Mouse (Mus musculus) lung, embryonic 15.5 days (tissue): ENCODE measurements around the gene Gsdme. TPM values are rescaled to one million over a fixed set of nuclear protein-coding genes. Genes with fewer than 3 reads are reported as not detected.

Experiments used
- ATAC-seq: fragments of 200-750 bp; cut with Nextera tagmentation; 2 replicates; pipeline ENCODE4 v1.8.0; 2017; ENCODE audit warnings: moderate number of reproducible peaks, borderline replicate concordance; ENCODE audit not compliant: low FRiP score, low TSS enrichment; ENCODE audit errors: extremely low read depth
- H3K27ac ChIP-seq: fragments of 300-500 bp; sonication (generic); 2 replicates; pipeline ENCODE4 v1.5.1; 2015; ENCODE audit warnings: moderate library complexity, mild to moderate bottlenecking, inconsistent platforms
- H3K27me3 ChIP-seq: fragments of 300-500 bp; sonication (generic); 2 replicates; pipeline ENCODE4 v1.6.1; 2015; ENCODE audit warnings: inconsistent platforms
- H3K36me3 ChIP-seq: fragments of 300-500 bp; sonication (generic); 2 replicates; pipeline ENCODE4 v1.6.1; 2015; ENCODE audit warnings: inconsistent platforms
- H3K4me1 ChIP-seq: fragments of 300-500 bp; sonication (generic); 2 replicates; pipeline ENCODE4 v1.6.1; 2015; ENCODE audit warnings: inconsistent platforms
- H3K4me2 ChIP-seq: fragments of 300-500 bp; sonication (generic); 2 replicates; pipeline ENCODE4 v1.6.1; 2015; ENCODE audit warnings: inconsistent platforms, mild to moderate bottlenecking, moderate library complexity
- H3K4me3 ChIP-seq: fragments of 300-500 bp; sonication (generic); 2 replicates; pipeline ENCODE4 v1.5.1; 2015; ENCODE audit warnings: mild to moderate bottlenecking, inconsistent platforms
- H3K9ac ChIP-seq: fragments of 300-500 bp; sonication (generic); 2 replicates; pipeline ENCODE4 v1.6.1; 2015; ENCODE audit warnings: inconsistent platforms
- H3K9me3 ChIP-seq: fragments of 300-500 bp; sonication (generic); 2 replicates; pipeline ENCODE4 v1.6.1; 2016; ENCODE audit warnings: inconsistent platforms
- WGBS: fragments of 180-500 bp; shearing (Covaris S2); methylation state at CpG from one replicate; pipeline ENCODE4 v1.1.7; 2015; 5-methylcytosine and 5-hydroxymethylcytosine counted together
- polyA plus RNA-seq: library from polyadenylated mRNA; unstranded; fragments of >200 nt; fragmentation: Nextera tagmentation; extraction: Ambion mirVana; gene quantifications from 2 replicates; pipeline ENCODE4 v1.2.1, GENCODE M21; 2015

The Gsdme gene
- 34.4 and 36.0 TPM in 2 replicates for polyA plus RNA-seq

DNA sequence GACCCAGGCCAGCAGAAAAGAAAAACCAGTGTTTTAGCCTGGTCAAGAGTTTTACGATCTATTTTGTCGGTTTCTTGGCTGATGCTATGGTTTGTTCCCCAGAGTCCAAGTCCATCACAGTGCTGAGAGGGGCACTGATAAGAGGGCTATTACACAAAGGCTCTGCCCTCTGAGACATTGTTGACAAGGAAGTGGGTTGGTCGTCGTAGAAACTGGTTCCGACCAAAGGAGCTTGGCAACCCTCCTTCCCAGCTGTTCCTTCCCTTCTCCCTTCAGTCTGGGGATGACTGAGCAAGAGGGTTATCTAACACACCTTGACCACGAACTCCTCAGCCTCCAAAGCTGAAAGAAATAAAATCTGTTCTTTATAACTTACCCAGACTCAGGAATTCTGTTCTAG lies at the start of gene Gsdme:
Gene Gsdme, minus strand, starts transcription at position 193 of the 400 bp plus-strand sequence.
- Histone ChIP-seq H3K4me3 (no peak within 1 kb of the TSS), H3K27me3 (no peaks in the 10 kb centered on the region), H3K9me3 (no peaks in the 10 kb centered on the region), H3K36me3 (no peaks in the 10 kb centered on the region), H3K4me2 (no peak within 1 kb of the TSS), H3K4me1 (0 out of 2 replicates have a peak, but pooled peaks cover 6% of the 10 kb centered on the region), H3K9ac (no peak within 1 kb of the TSS), H3K27ac (no peak within 1 kb of the TSS)
- WGBS = 56% methylated on average over 6 of the region's 6 CpGs
- ATAC-seq = no peak

DNA sequence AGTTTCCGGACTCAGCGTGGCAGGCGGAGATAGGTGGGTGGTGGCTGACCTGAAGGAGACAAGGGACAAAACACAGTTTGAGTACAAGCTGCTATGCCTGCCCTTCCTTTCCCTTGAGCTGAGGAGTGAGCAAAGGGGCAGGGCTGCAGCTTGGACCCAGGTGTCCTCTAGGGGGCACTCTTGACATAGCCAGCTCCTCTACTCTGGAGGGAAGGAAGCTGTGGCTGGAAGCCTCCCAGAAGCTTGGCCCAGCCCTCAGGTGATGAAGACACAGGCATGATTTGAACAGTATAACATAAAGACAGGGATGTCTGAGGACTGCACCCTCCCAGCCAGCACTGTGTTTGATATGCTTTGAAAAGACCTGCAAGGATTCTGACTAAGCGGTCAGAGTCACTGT lies 49.0 kb upstream of the Gsdme start:
- no peaks in the 10 kb centered on the region for H3K9me3 ChIP-seq
- no peaks in the 10 kb centered on the region for H3K27me3 ChIP-seq
- 36% methylated on average over 4 of the region's 4 CpGs for whole genome bisulfite sequencing
- no peak overlapping the region for H3K4me2 ChIP-seq
- H3K4me3 ChIP-seq = no peak overlapping the region
- ATAC-seq = peak; percentile 55; the same call in 1 of the 2 replicates
- H3K36me3 ChIP-seq = no peaks in the 10 kb centered on the region
- H3K4me1 ChIP-seq = no peaks in the 10 kb centered on the region
- H3K27ac ChIP-seq = no peak overlapping the region
- H3K9ac ChIP-seq = no peak overlapping the region

DNA sequence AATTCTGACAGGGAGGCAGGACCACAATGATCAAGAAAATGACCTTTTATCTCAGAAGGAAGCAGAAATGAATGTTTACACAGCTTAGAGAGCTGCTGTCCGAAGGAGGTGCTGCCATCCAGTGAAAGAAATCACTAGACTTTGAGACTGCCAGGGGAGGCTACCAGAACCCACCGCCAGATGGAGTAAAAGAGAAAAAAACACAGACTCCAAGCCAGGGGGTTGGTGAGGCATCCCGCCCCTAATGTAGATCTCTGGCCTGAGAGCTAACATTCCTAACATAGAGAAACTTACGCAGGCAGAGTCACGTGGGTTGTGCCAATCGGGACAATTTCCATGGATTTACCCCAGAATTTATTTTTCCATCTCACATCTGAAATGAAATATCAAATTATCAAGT lies 45.4 kb upstream of the Gsdme start:
- Histone ChIP-seq H3K27me3 (no peaks in the 10 kb centered on the region), H3K9me3 (no peaks in the 10 kb centered on the region), H3K4me2 (no peak overlapping the region), H3K9ac (no peak overlapping the region), H3K4me3 (no peak overlapping the region), H3K4me1 (no peaks in the 10 kb centered on the region), H3K36me3 (no peaks in the 10 kb centered on the region), H3K27ac (no peak overlapping the region)
- 19% methylated on average over 6 of the region's 6 CpGs for WGBS
- peak; percentile 52; the same call in 1 of the 2 replicates for ATAC-seq

DNA sequence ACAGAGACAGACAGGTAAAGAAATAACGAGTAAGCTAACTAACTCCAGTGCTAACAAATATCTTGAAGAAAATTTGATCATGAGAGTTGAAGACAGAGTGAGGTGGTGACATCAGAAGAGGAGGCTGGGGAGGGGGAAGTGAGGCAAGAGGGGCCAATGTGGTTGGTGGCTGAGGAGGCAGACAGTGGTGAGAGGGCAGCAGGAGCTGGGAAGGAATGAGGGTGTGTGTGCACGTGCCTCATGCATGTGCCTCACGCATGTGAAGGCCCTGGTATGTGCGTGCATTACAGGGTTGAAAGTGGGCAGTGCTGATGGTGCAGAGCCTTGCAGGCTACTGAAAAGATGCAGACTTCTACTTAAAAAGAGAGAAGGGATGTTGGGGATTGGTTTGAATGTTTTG lies 43.0 kb upstream of the Gsdme start:
- ATAC-seq = no peak
- Histone ChIP-seq H3K4me1 (no peaks in the 10 kb centered on the region), H3K9me3 (no peaks in the 10 kb centered on the region), H3K27me3 (no peaks in the 10 kb centered on the region), H3K9ac (no peak overlapping the region), H3K4me3 (no peak overlapping the region), H3K27ac (no peak overlapping the region), H3K4me2 (no peak overlapping the region), H3K36me3 (no peaks in the 10 kb centered on the region)
- WGBS = 68% methylated on average over 4 of the region's 4 CpGs

DNA sequence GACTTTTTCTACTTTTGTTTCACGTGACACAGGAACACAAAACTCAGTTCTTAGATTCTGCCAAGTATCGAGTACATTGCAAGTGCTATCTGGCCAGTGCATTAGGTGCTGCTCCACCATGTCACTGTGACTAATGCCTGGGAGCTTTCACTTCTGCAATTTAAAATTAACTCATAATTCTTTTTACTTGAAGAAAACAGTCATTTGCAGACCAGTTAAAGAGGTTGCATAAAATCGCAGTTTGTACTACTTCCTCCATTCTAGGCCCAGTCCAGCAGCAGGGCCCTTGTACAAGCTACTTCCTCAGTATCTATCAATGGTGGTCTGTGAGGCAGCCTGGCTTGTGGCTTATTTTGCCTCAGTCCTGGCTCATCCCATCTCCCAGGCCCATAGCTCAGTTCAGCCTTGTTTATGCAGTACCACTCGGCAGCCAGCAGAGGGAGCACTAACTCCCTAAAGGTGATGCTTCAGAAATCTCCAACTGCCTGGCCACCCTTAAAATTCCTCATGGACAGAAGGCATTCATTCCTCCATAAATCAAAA lies 41.4 kb upstream of the Gsdme start:
- Histone ChIP-seq H3K4me2 (no peak overlapping the region), H3K36me3 (no peaks in the 10 kb centered on the region)
- 65% methylated on average over 4 of the region's 4 CpGs for WGBS

DNA sequence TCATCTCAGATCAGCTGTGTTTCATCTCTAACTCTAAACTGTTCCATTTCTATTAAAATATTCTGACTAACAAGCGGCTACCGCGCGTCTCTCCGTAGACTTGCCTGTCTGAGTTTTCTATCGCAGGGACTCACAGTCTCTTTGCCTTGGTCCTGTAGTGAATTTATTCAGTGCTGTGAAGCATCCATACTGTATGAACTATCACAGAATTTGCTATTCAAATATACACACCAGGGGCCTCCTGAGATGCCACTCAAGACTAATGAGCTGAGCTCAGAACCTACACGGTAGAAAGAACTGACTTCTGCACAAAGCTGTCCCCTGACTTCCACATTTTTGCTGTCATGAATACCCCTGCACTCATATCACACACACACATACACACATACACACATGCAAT lies 37.5 kb upstream of the Gsdme start:
- no peak overlapping the region for H3K9ac ChIP-seq
- H3K27ac ChIP-seq = no peak overlapping the region
- no peaks in the 10 kb centered on the region for H3K4me1 ChIP-seq
- 84% methylated on average over 7 of the region's 7 CpGs for WGBS
- H3K36me3 ChIP-seq = no peaks in the 10 kb centered on the region
- no peaks in the 10 kb centered on the region for H3K27me3 ChIP-seq
- no peak overlapping the region for H3K4me3 ChIP-seq
- ATAC-seq = no peak
- H3K9me3 ChIP-seq = no peaks in the 10 kb centered on the region
- H3K4me2 ChIP-seq = no peak overlapping the region

More for the DNA sequence above, 41.4 kb upstream of the Gsdme start:
- Histone ChIP-seq H3K9me3 (no peaks in the 10 kb centered on the region), H3K27ac (no peak overlapping the region), H3K27me3 (no peaks in the 10 kb centered on the region), H3K9ac (no peak overlapping the region), H3K4me1 (no peaks in the 10 kb centered on the region), H3K4me3 (no peak overlapping the region)
- no peak for ATAC-seq

DNA sequence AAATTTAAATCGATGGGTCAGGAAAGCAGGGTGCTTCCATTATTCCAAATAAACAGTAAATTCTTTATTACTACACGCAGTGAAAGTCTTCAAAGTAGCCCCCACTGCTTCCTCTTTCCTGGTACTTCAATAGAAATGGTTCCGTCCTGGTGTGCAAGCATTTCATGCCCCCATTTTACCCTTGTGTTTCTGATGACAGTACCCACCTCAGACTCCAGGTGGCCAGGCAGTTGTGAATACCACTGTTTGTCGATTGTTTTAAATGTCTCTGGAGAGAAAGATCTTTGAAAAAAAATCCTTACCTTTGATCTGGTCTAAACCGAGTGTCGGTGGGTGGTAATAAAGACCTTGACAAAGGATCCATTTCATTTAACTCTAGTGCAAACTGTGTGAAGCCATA lies 37.0 kb upstream of the Gsdme start:
- Histone ChIP-seq H3K36me3 (no peaks in the 10 kb centered on the region), H3K9me3 (no peaks in the 10 kb centered on the region), H3K27ac (no peak overlapping the region), H3K4me2 (no peak overlapping the region), H3K27me3 (no peaks in the 10 kb centered on the region), H3K4me3 (no peak overlapping the region), H3K4me1 (no peaks in the 10 kb centered on the region), H3K9ac (no peak overlapping the region)
- WGBS = 73% methylated on average over 6 of the region's 6 CpGs
- no peak for ATAC-seq

DNA sequence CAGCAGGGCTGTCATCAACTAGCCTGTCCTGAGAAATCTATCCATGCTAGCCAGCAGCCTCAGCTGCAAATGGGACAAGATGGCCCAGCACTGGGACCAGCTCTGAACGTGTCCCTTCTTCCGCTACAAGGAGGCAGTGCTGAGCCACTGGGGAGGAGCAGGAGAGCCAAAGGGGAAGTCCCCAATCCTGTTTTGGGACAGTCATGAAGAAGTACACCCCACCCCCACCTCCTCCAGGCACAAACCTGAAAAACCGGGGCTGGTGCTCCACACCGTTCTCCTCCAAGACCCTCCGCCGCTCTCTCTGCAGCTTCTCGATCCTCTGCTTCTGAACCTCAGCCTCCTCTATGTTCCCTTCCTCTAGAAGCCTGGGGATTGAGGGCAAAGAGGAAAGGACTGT lies 35.4 kb upstream of the Gsdme start:
- WGBS = 74% methylated on average over 7 of the region's 7 CpGs
- no peaks in the 10 kb centered on the region for H3K9me3 ChIP-seq
- no peaks in the 10 kb centered on the region for H3K4me1 ChIP-seq
- no peak overlapping the region for H3K4me2 ChIP-seq
- H3K27ac ChIP-seq = no peak overlapping the region
- H3K36me3 ChIP-seq = no peaks in the 10 kb centered on the region
- ATAC-seq = no peak
- no peak overlapping the region for H3K4me3 ChIP-seq
- H3K9ac ChIP-seq = no peak overlapping the region
- no peaks in the 10 kb centered on the region for H3K27me3 ChIP-seq

DNA sequence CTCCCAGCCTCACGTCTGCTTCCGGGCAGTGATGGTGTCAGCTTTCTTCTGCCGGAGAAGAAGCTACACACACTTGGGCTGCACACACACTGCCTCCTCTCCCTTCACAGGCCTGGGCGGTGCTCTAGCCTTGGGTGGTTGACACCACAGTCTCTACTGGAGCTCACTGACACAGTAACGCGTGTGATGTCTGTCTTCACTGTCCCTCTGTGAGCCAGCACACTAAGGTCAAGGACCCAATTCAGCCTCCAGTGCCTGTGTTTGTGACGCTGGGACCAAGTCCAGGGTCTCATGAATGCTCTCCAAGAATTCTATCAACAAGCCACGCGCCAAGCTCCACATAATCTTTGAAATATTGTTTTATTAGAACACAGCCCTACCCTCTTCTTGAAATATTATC lies 34.0 kb upstream of the Gsdme start:
- Histone ChIP-seq H3K27ac (no peak overlapping the region), H3K9me3 (no peaks in the 10 kb centered on the region), H3K9ac (no peak overlapping the region), H3K4me3 (no peak overlapping the region), H3K27me3 (no peaks in the 10 kb centered on the region), H3K4me2 (no peak overlapping the region), H3K36me3 (no peaks in the 10 kb centered on the region), H3K4me1 (no peaks in the 10 kb centered on the region)
- ATAC-seq = no peak
- WGBS = 83% methylated on average over 9 of the region's 9 CpGs

DNA sequence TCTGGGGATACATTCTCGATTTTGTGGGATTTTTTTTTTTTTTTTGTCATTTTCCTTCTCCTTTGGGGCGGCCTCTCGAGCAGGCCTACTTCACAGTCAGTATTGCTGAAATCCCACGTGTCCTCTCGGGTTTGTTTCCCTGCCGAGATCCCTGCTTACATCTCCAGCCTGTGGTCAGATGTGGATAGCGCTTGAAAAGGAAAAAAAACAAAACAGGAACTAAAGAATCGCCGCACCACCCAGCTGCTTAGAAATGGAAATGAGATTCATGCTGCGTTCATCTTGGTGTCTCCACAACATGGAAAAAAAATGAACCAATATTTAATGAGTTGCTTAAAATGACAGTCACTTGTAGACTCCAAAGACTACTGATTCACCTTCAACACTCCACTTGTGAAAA lies 31.5 kb upstream of the Gsdme start:
- no peak for ATAC-seq
- H3K4me3 ChIP-seq = no peak overlapping the region
- no peaks in the 10 kb centered on the region for H3K27me3 ChIP-seq
- H3K9ac ChIP-seq = no peak overlapping the region
- H3K4me1 ChIP-seq = no peaks in the 10 kb centered on the region
- WGBS = 78% methylated on average over 10 of the region's 10 CpGs
- no peak overlapping the region for H3K27ac ChIP-seq
- H3K9me3 ChIP-seq = no peaks in the 10 kb centered on the region
- H3K4me2 ChIP-seq = no peak overlapping the region
- no peaks in the 10 kb centered on the region for H3K36me3 ChIP-seq

DNA sequence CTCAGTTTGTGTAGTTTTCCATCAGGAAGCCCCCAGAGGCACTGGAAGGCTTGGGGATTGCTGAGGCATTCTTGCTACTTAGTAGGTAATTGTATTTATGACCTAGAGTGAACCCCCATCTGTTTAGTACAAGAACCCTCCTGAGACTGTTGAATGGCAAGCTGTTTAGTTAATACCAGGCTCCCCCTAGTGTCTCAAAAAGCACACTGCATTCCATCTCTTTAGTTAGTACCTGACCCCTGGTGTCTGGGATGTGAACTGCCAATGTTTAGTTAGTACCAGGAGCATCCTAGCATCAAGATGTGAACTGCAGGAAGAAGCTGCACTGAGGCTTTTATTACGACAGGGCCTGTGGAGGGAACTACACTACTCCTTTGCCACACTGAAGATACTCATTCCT lies 30.5 kb upstream of the Gsdme start:
- WGBS = 17% methylated on average over 1 of the region's 1 CpGs
- no peak for ATAC-seq

DNA sequence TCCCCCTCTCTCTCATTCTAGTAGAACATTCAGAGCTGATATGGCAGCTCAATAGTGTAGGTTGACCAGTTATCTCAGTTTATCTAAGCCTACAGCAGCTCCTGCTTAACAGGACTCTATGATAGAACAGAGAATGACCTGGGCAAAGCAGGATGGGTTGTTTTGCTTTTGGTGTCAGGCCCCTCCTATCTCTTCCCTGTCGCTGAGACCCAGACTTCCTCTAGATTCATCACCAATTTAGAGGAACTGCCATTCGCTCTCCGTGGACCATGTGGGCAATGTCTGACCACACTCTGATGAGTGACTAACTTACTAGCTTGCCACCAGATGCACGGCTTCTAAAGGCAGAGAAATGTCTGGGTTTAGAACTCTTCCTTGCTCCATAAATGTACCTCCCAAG lies 28.0 kb upstream of the Gsdme start:
- no peaks in the 10 kb centered on the region for H3K36me3 ChIP-seq
- H3K4me1 ChIP-seq = no peaks in the 10 kb centered on the region
- no peak overlapping the region for H3K27ac ChIP-seq
- no peak overlapping the region for H3K4me3 ChIP-seq
- ATAC-seq = no peak
- H3K9ac ChIP-seq = no peak overlapping the region
- H3K9me3 ChIP-seq = no peaks in the 10 kb centered on the region
- no peaks in the 10 kb centered on the region for H3K27me3 ChIP-seq
- H3K4me2 ChIP-seq = no peak overlapping the region
- WGBS = 63% methylated on average over 4 of the region's 4 CpGs

More for the DNA sequence above, 30.5 kb upstream of the Gsdme start:
- Histone ChIP-seq H3K9me3 (no peaks in the 10 kb centered on the region), H3K4me2 (no peak overlapping the region), H3K4me1 (no peaks in the 10 kb centered on the region), H3K36me3 (no peaks in the 10 kb centered on the region), H3K9ac (no peak overlapping the region), H3K4me3 (no peak overlapping the region), H3K27me3 (no peaks in the 10 kb centered on the region), H3K27ac (no peak overlapping the region)

DNA sequence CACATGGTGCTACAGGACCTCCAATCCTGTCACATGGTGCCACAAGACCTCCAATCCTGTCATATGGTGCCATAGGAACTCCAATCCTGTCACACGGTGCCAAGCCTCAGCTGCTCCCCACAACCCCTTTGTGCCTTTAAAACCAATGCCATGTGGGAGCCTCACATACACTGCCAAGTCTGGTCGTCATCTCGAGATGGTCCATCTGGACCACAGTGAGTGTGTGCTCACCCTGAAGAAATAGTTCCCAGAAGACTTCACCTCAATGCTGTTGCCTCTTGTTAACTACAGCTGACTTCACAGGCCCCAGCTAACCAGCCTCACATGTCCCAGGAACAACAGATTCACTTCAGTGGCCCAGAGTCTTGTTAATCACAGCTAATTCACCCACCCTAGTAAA lies 23.2 kb upstream of the Gsdme start:
- Histone ChIP-seq H3K9ac (no peak overlapping the region), H3K4me3 (no peak overlapping the region), H3K27me3 (no peaks in the 10 kb centered on the region), H3K36me3 (no peaks in the 10 kb centered on the region), H3K4me2 (no peak overlapping the region), H3K9me3 (no peaks in the 10 kb centered on the region), H3K27ac (no peak overlapping the region), H3K4me1 (no peaks in the 10 kb centered on the region)
- no peak for ATAC-seq
- 78% methylated on average over 3 of the region's 3 CpGs for WGBS
